Mouse (Mus musculus) E14TG2a.4 (cell line): Measurements from ENCODE around the gene Rpf2.

ENCODE experiments used
- CTCF ChIP-seq: conservative IDR thresholded peaks from 2 replicates; pipeline ENCODE4 v1.5.1; 2014; ENCODE audit warnings: low read length
- NANOG ChIP-seq: IDR thresholded peaks from 2 replicates; pipeline ENCODE4 v1.6.1; 2014; ENCODE audit warnings: borderline replicate concordance, low read length, mixed read lengths

DNA sequence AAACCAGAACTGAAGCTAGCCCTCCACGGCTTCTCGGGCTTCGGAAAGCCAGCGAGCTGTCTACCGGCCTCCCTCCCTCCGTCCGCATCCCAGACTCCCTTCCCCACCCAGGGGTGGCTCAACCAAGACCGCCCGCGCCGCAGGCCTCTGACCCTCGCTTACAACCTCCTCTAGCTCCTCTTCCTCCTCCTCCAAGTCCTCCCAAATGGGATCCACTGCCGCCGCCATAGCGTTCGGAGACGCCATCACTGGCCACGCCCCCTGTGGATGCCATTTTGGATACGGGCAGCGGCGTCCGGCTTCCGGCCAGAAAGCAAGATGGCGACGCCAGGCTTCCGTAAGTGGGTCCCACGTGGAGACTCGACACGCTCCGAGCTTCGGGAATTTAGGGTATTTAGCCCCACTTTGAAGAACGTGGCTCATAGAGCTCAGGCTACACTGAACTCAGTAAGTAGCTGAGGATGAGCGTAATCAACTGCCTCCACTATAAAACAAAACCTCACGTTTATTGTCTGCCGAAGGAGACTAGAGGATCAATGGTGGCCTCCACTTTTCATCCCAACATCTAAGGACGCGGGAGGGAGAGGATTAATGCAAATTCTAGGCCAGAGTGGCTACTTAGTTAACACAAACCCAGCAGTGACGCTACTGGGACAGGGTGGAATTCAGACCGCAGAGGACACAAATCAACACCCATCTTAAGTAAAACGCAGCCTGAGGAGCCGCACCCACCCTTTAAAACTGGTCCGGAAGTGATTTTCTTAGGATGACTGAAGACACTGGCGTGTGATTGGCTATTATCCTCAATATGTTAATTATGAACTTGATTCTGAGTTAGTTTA lies 10.8 kb upstream of the Rpf2 start, which contains the start of gene Gtf3c6:
- TF ChIP-seq CTCF (no peak), NANOG (no peak)
